Mouse (Mus musculus) ES-Bruce4 (cell line): ENCODE measurements around the gene Mettl24. TPM values are rescaled to one million over a fixed set of nuclear protein-coding genes. Genes with fewer than 3 reads are reported as not detected.

ENCODE experiments used
- H3K27ac ChIP-seq: 2 replicates; pipeline ENCODE4 v1.5.1; 2012; ENCODE audit warnings: low read length, inconsistent platforms; ENCODE audit not compliant: insufficient read depth
- H3K27me3 ChIP-seq: 2 replicates; pipeline ENCODE4 v1.6.1; 2012; ENCODE audit warnings: mild to moderate bottlenecking, low read length, inconsistent platforms; ENCODE audit not compliant: control insufficient read depth, poor library complexity, insufficient read depth, severe bottlenecking
- H3K36me3 ChIP-seq: 2 replicates; pipeline ENCODE4 v1.6.1; 2012; ENCODE audit warnings: inconsistent platforms, mild to moderate bottlenecking, low read length, moderate library complexity; ENCODE audit not compliant: control insufficient read depth, poor library complexity, insufficient read depth, severe bottlenecking
- H3K4me1 ChIP-seq: one replicate; pipeline ENCODE4 v1.8.1; 2011; ENCODE audit warnings: low read length; ENCODE audit not compliant: control insufficient read depth, insufficient read depth
- H3K4me3 ChIP-seq: 2 replicates; pipeline ENCODE4 v1.5.1; 2011; ENCODE audit warnings: low read depth, mild to moderate bottlenecking, low read length
- H3K9ac ChIP-seq: 2 replicates; pipeline ENCODE4 v1.6.1; 2012; ENCODE audit warnings: low read depth, mild to moderate bottlenecking, inconsistent platforms; ENCODE audit not compliant: poor library complexity, severe bottlenecking
- H3K9me3 ChIP-seq: replicated peaks from 2 replicates; pipeline ENCODE4 v1.6.1; 2012; ENCODE audit warnings: mild to moderate bottlenecking, low read length, inconsistent platforms; ENCODE audit not compliant: control insufficient read depth, poor library complexity, insufficient read depth, severe bottlenecking
- CTCF ChIP-seq: IDR thresholded peaks from one replicate; pipeline ENCODE4 v1.8.1; 2011; ENCODE audit warnings: low read depth, low read length
- EP300 ChIP-seq: IDR thresholded peaks from 2 replicates; pipeline ENCODE4 v1.6.1; 2011; ENCODE audit warnings: low read depth, low read length; ENCODE audit not compliant: insufficient read depth
- POLR2A ChIP-seq: IDR thresholded peaks from one replicate; pipeline ENCODE4 v1.8.1; 2011; ENCODE audit warnings: low read length; ENCODE audit not compliant: insufficient read depth
- polyA plus RNA-seq: library from polyadenylated mRNA; stranded (reverse); fragments of >200 nt; gene quantifications from 2 replicates; pipeline ENCODE4 v1.2.4, GENCODE M21; 2011; ENCODE audit warnings: low read depth; ENCODE audit not compliant: missing spikeins, insufficient read depth, insufficient read length

Mettl24 gene
- polyA plus RNA-seq, 1 experiment = 0.39 TPM

- Histone ChIP-seq H3K27me3 (no peaks in the 10 kb centered on the region), H3K4me1 (no peaks in the 10 kb centered on the region), H3K9ac (no peak overlapping the region), H3K9me3 (no peaks in the 10 kb centered on the region), H3K27ac (no peak overlapping the region), H3K4me3 (no peak overlapping the region), H3K36me3 (peaks cover 3% of the 10 kb centered on the region; the same call in 1 of the 2 replicates)
- TF ChIP-seq POLR2A (no peak), CTCF (no peak), EP300 (no peak)
These were observed 147.2 kb downstream of the Mettl24 start for GRCm38 (mm10) chr10:40830312-40830711.

DNA sequence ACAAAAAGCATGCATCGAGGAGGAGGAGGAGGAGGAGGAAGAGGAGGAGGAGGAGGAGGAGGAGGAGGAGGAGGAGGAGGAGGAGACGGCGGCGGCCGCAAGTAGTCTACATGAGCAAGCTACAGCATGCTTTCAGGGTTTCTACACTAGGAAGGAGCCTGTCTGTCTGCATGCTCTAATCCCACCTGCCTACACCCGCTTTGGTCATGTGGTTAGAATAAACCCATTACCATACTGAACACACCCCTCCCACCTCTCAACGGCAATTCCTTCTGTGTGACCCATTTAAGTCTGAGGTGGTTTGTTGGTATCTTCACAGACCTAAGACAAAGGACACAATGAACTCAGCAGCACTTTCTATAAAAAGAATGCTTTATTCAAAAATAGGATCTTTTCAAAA lies 148.2 kb downstream of the Mettl24 start:
- Histone ChIP-seq H3K36me3 (peaks cover 6% of the 10 kb centered on the region; the same call in 1 of the 2 replicates), H3K9ac (no peak overlapping the region), H3K4me1 (no peaks in the 10 kb centered on the region), H3K27me3 (no peaks in the 10 kb centered on the region), H3K9me3 (no peaks in the 10 kb centered on the region), H3K4me3 (no peak overlapping the region), H3K27ac (no peak overlapping the region)
- TF ChIP-seq POLR2A (no peak), CTCF (no peak), EP300 (no peak)

DNA sequence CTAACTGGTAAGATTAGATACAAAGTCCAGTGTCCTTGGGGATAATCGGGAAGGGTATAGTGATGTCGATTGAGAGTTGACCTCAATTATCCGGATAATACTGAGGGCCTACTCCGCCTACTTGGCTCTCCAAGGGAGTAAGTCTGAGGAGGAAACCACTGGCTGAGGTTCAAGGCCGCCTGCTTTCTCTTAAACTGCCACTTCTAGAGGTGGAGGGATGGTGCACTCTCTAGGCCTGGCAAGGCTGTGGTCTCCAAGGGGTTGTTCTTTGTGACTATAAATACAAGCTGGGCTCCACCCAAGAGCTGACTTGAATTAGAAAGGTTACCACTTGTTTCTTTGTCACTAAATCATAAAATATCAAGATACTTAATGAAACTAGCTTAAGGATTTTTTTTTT lies 157.0 kb downstream of the Mettl24 start:
- H3K36me3 ChIP-seq = peaks cover 13% of the 10 kb centered on the region

DNA sequence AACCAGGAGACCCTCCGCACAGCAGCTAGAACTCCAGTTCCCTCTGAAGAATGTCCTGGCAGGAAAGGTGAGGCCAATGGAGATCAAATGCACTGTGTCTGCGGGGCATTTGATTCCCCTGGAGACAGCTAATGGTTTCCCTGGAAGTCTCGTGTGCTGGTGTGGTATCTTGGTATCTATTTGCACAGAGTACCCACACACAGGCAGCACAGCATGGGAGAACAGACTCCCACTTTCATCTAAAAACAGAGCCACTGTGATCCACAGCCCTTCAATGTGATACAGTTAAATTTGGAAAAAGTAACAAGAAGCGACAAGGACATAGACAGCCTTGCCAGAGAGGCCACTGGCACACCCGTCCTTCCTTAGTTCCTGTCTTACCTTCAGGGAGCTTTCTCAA lies 160.8 kb downstream of the Mettl24 start:
- Histone ChIP-seq H3K9ac (no peak overlapping the region), H3K4me1 (peaks cover 3% of the 10 kb centered on the region), H3K9me3 (no peaks in the 10 kb centered on the region), H3K27me3 (no peaks in the 10 kb centered on the region), H3K4me3 (no peak overlapping the region), H3K36me3 (peaks cover 12% of the 10 kb centered on the region), H3K27ac (no peak overlapping the region)
- TF ChIP-seq EP300 (no peak), POLR2A (no peak), CTCF (no peak)

More for the DNA sequence above, 157.0 kb downstream of the Mettl24 start:
- Histone ChIP-seq H3K27me3 (no peaks in the 10 kb centered on the region), H3K4me3 (no peak overlapping the region), H3K9ac (no peak overlapping the region), H3K4me1 (peaks cover 3% of the 10 kb centered on the region), H3K27ac (no peak overlapping the region), H3K9me3 (no peaks in the 10 kb centered on the region)
- TF ChIP-seq CTCF = no peak
- no peak for TF ChIP-seq EP300
- TF ChIP-seq POLR2A = no peak

DNA sequence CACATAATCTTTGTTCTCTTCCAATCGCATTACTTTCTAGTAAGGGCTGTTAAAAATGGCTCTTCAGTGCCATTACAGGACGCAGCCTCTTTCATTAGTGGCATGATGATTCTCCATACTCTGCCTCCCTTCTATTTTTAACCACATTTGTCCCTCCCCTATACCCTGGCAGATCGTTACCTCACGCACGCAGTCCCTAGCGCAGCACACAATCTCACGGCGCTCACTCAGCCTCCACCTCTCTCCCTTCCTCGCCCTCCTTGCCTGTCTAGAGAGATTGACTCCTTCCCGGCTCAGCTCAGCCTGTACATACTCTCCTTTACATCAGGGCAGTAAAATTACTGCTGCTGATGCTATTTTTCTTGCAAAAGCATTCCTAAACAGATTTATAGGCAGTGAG lies 161.5 kb downstream of the Mettl24 start:
- no peaks in the 10 kb centered on the region for H3K9me3 ChIP-seq
- TF ChIP-seq POLR2A (no peak), CTCF (no peak), EP300 (no peak)
- no peak overlapping the region for H3K9ac ChIP-seq
- no peak overlapping the region for H3K27ac ChIP-seq
- peaks cover 3% of the 10 kb centered on the region for H3K4me1 ChIP-seq
- peaks cover 14% of the 10 kb centered on the region for H3K36me3 ChIP-seq
- H3K27me3 ChIP-seq = no peaks in the 10 kb centered on the region
- no peak overlapping the region for H3K4me3 ChIP-seq

GRCm38 (mm10) chr10:40845626-40846025 lies 162.5 kb downstream of the Mettl24 start:
- H3K36me3 ChIP-seq = peaks cover 14% of the 10 kb centered on the region
- H3K27ac ChIP-seq = no peak overlapping the region
- H3K4me3 ChIP-seq = no peak overlapping the region
- TF ChIP-seq POLR2A (no peak), CTCF (no peak), EP300 (no peak)
- no peak overlapping the region for H3K9ac ChIP-seq
- no peaks in the 10 kb centered on the region for H3K27me3 ChIP-seq
- H3K9me3 ChIP-seq = no peaks in the 10 kb centered on the region
- peaks cover under 1% of the 10 kb centered on the region for H3K4me1 ChIP-seq
